Mouse (Mus musculus): ENCODE data around the gene Gm21992.
"Not testable (repeated sequence)": the region's sequence is repeated elsewhere in the genome, so short reads cannot be mapped to it uniquely, and the experiment has no call there.

DNA sequence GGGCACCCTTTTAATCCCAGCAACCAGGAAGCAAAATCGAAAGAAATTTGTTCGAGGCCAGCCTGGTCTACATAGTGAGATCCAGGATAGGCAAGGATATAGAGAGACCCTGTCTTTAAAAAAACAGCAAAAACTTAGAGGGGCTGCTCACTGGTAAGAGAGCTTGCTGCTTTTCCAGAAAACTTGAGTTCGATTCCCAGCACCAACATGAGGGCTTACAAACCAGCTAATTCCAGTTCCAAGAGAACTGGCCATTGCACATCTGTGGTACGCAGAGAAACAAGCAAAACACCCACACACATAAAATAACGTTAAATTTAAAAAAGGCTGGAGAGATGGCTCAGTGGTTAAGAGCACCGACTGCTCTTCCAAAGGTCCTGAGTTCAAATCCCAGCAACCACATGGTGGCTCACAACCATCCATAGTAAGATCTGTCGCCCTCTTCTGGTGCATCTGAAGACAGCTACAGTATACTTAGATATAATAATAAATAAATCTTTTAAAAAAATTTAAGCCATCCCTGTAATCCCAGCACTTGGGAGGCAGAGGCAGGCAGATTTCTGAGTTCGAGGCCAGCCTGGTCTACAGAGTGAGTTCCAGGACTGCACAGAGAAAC is 1.0 kb upstream of the Gm21992 start:
- TF ChIP-seq CTCF (IDR thresholded peaks at IDR 0.05; ENCODE audit: low read depth, low read length); POLR2AphosphoS5 (IDR thresholded peaks at IDR 0.05; ENCODE audit: insufficient replicate concordance, low read depth, low read length): not testable (repeated sequence)
